Mouse (Mus musculus) heart, postnatal 0 days (tissue): ENCODE measurements around the gene Pcbp4.
A peak's percentile ranks its signal among the peaks of the same experiment; 100 is the strongest.

Experiments used
- CTCF ChIP-seq: IDR thresholded peaks from 2 replicates; pipeline ENCODE4 v1.5.1; 2016; ENCODE audit warnings: antibody characterized with exemption, control low read depth, low read depth
- EP300 ChIP-seq: IDR thresholded peaks from 2 replicates; pipeline ENCODE4 v1.6.1; 2016; ENCODE audit warnings: antibody characterized with exemption, low read depth

DNA sequence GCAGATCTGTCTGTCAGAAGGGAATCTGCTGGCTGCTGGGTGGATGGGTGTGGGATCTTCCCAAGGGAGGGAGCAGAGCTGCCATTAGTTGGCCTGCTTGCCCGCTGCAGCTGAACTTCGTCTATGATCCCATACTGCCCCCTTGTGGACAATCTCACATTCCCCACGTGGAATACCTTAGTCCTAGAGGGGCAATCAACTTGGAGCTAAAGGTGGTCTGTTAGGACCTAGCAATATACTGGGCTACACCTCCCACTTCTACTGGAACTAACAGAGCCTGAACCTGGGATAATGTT is 31.3 kb upstream of the Pcbp4 start:
- TF ChIP-seq CTCF (peak; percentile 97), EP300 (no peak)
